Mouse (Mus musculus) ES-E14 (cell line): ENCODE measurements at regions not wholly inside any gene's neighbourhood (a gene's known extent, or its start where the extent isn't known, plus 50 kb on each side); places are given as distances from the start of the nearest gene placed in this dataset.

Source experiments
- DNase-seq: peaks from one replicate; pipeline ENCODE4 v3.0.0-alpha.2; 2013; ENCODE audit warnings: low read depth, low spot score
- H3K27ac ChIP-seq: 2 replicates; pipeline ENCODE4 v1.5.1; 2012; ENCODE audit warnings: low read depth, mild to moderate bottlenecking, low read length, moderate library complexity, mixed read lengths; ENCODE audit not compliant: poor library complexity, insufficient read depth, severe bottlenecking
- H3K36me3 ChIP-seq: 2 replicates; pipeline ENCODE4 v1.6.1; 2012; ENCODE audit warnings: mild to moderate bottlenecking, low read length, moderate library complexity, mixed read lengths; ENCODE audit not compliant: control insufficient read depth, poor library complexity, insufficient read depth, severe bottlenecking
- H3K4me1 ChIP-seq, 2 experiments: fragments of 150-350 bp in 1 of 2; sonication (generic) in 1 of 2; 2 replicates each; pipeline ENCODE4 v1.6.1; 2012; ENCODE audit warnings: low read length in 2 of 2, mild to moderate bottlenecking in 1 of 2, mixed read lengths in 1 of 2; ENCODE audit not compliant: control insufficient read depth in 2 of 2, insufficient read depth in 2 of 2, poor library complexity in 1 of 2
- H3K4me3 ChIP-seq, 2 experiments: fragments of 150-350 bp in 1 of 2; sonication (generic) in 1 of 2; 2 replicates each; pipeline ENCODE4 v1.5.1; 2012; ENCODE audit warnings: low read length in 2 of 2, low read depth in 1 of 2, mild to moderate bottlenecking in 1 of 2, mixed read lengths in 1 of 2; ENCODE audit not compliant: insufficient read depth in 1 of 2, poor library complexity in 1 of 2, severe bottlenecking in 1 of 2
- H3K9ac ChIP-seq: 2 replicates; pipeline ENCODE4 v1.6.1; 2012; ENCODE audit warnings: low read depth, mild to moderate bottlenecking, low read length, mixed read lengths; ENCODE audit not compliant: poor library complexity, insufficient read depth, severe bottlenecking
- H3K9me3 ChIP-seq: fragments of 150-350 bp; sonication (generic); 2 replicates; pipeline ENCODE4 v1.6.1; 2012; ENCODE audit warnings: low read depth, mild to moderate bottlenecking, low read length; ENCODE audit not compliant: control insufficient read depth, insufficient read depth
- CHD2 ChIP-seq: IDR thresholded peaks from 2 replicates; pipeline ENCODE4 v1.6.1; 2014; ENCODE audit warnings: mild to moderate bottlenecking, low read depth, low read length, inconsistent platforms
- HCFC1 ChIP-seq: IDR thresholded peaks from 2 replicates; pipeline ENCODE4 v1.6.1; 2012; ENCODE audit warnings: low read length, inconsistent platforms, borderline replicate concordance; ENCODE audit not compliant: insufficient read depth
- MAFK ChIP-seq: IDR thresholded peaks from 2 replicates; pipeline ENCODE4 v1.6.1; 2014; ENCODE audit warnings: mild to moderate bottlenecking, low read depth, low read length, inconsistent platforms; ENCODE audit not compliant: insufficient read depth
- ZC3H11A ChIP-seq: IDR thresholded peaks from 2 replicates; pipeline ENCODE4 v1.6.1; 2012; ENCODE audit warnings: low read depth, mild to moderate bottlenecking, inconsistent platforms, low read length, borderline replicate concordance
- ZNF384 ChIP-seq: IDR thresholded peaks from 2 replicates; pipeline ENCODE4 v1.6.1; 2012; ENCODE audit warnings: low read depth, low read length, inconsistent platforms
- in situ Hi-C, 2 experiments: fragments of 600-800 bp; cut with MboI; formaldehyde crosslinking; loops; one replicate each; pipeline ENCODE4 v1.15.1; 2025; ENCODE audit warnings: low sequenced_read_pairs in 2 of 2, inconsistent platforms in 1 of 2; ENCODE audit not compliant: unreplicated experiment in 2 of 2

GRCm38 (mm10) chr1:128669241-128669666, 77.2 kb upstream of the Cxcr4 start:
- no peak for TF ChIP-seq MAFK
- TF ChIP-seq ZC3H11A, result no peak
- no peak for TF ChIP-seq CHD2
- no peak for TF ChIP-seq ZNF384
- TF ChIP-seq HCFC1, result no peak
- Histone ChIP-seq H3K9ac (no peak overlapping the region), H3K36me3 (no peaks in the 10 kb centered on the region), H3K4me1 (no peaks in the 10 kb centered on the region), H3K27ac (no peak overlapping the region), H3K4me3 (no peak overlapping the region), H3K9me3 (no peaks in the 10 kb centered on the region)
- no peak for DNase-seq
- in situ Hi-C loops, result no loop called here

GRCm38 (mm10) chr1:128668718-128669117, 76.6 kb upstream of the Cxcr4 start:
- no peak overlapping the region for H3K4me3 ChIP-seq
- in situ Hi-C loops, result no loop called here
- no peaks in the 10 kb centered on the region for H3K4me1 ChIP-seq
- DNase-seq, result no peak
- no peak for TF ChIP-seq MAFK
- TF ChIP-seq CHD2, result no peak
- no peak for TF ChIP-seq ZNF384
- TF ChIP-seq HCFC1, result no peak
- no peak for TF ChIP-seq ZC3H11A
- H3K9me3 ChIP-seq, result no peaks in the 10 kb centered on the region
- H3K36me3 ChIP-seq, result no peaks in the 10 kb centered on the region
- no peak overlapping the region for H3K9ac ChIP-seq
- H3K27ac ChIP-seq, result no peak overlapping the region

- no peaks in the 10 kb centered on the region for H3K36me3 ChIP-seq
- H3K4me3 ChIP-seq, result no peak overlapping the region
- H3K27ac ChIP-seq, result no peak overlapping the region
- no peak overlapping the region for H3K9ac ChIP-seq
- DNase-seq, result no peak
- in situ Hi-C loops, result no loop called here
- TF ChIP-seq ZC3H11A (no peak), MAFK (no peak), CHD2 (no peak), HCFC1 (no peak), ZNF384 (no peak)
- no peaks in the 10 kb centered on the region for H3K4me1 ChIP-seq
- no peaks in the 10 kb centered on the region for H3K9me3 ChIP-seq
Observed at GRCm38 (mm10) chr1:128667121-128667762, 75.1 kb upstream of the Cxcr4 start.

- in situ Hi-C loops, result no loop called here
- DNase-seq, result no peak
- no peaks in the 10 kb centered on the region for H3K36me3 ChIP-seq
Observed at GRCm38 (mm10) chr1:128663207-128663606, 71.1 kb upstream of the Cxcr4 start.

GRCm38 (mm10) chr1:128659857-128660256, 67.8 kb upstream of the Cxcr4 start:
- in situ Hi-C loops, result no loop called here
- H3K27ac ChIP-seq, result no peak overlapping the region

More at GRCm38 (mm10) chr1:128663207-128663606, 71.1 kb upstream of the Cxcr4 start:
- TF ChIP-seq MAFK (no peak), HCFC1 (no peak), ZC3H11A (no peak), ZNF384 (no peak), CHD2 (no peak)
- H3K4me3 ChIP-seq, result no peak overlapping the region
- H3K9me3 ChIP-seq, result no peaks in the 10 kb centered on the region
- H3K4me1 ChIP-seq, result no peaks in the 10 kb centered on the region
- no peak overlapping the region for H3K27ac ChIP-seq
- H3K9ac ChIP-seq, result no peak overlapping the region

More at GRCm38 (mm10) chr1:128659857-128660256, 67.8 kb upstream of the Cxcr4 start:
- Histone ChIP-seq H3K9me3 (no peaks in the 10 kb centered on the region), H3K9ac (no peak overlapping the region), H3K36me3 (no peaks in the 10 kb centered on the region), H3K4me1 (no peaks in the 10 kb centered on the region), H3K4me3 (no peak overlapping the region)
- DNase-seq, result no peak
- TF ChIP-seq CHD2 (no peak), ZC3H11A (no peak), HCFC1 (no peak), MAFK (no peak), ZNF384 (no peak)
